Mouse (Mus musculus) retina, postnatal 1 day (tissue): Measurements from ENCODE around the gene 5330417C22Rik.
"Not testable (repeated sequence)": the region's sequence is repeated elsewhere in the genome, so short reads cannot be mapped to it uniquely, and the experiment has no call there.

ENCODE experiments used
- DNase-seq: peaks from one replicate; pipeline ENCODE4 v3.0.0-alpha.2; 2012

5330417C22Rik gene

DNA sequence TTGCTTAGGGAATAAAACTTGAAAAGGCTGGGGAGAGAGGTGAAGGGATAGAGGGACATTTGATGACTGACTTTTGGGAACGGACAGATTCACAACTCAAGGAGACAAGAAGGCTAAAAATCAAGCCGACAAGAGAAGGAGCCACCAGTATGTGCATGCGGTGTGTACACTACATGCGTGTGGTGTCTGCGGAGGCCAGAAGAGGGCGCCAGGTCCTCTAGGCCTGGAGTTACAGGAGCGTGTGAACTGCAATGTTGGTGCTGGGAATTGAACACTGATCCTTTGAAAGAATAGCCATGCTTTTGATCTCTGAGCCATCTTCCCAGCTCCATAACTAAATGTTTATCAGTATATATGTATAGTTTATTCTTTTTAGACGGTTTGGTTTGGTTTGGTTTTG, 7.8 kb downstream of the 5330417C22Rik start:
- DNase-seq: no peak

DNA sequence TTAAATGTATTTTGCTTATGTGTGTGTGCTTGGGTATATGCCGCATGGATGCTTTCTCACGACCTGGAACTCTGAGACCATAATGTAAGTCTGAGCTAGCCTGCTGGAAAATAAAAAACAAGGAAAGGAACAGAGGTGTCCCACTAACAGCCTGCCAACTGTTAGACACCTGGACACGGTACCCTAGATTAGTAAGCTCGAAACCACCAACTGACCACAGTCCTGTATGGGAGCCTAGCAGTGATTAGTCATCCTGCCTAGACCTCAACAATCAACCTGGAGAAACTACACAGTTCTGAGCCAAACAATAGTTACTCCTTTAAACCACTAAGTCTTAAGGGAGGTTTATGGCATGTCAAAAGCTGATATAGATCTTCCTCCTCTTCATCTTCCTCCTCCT, 12.9 kb downstream of the 5330417C22Rik start:
- no peak for DNase-seq

DNA sequence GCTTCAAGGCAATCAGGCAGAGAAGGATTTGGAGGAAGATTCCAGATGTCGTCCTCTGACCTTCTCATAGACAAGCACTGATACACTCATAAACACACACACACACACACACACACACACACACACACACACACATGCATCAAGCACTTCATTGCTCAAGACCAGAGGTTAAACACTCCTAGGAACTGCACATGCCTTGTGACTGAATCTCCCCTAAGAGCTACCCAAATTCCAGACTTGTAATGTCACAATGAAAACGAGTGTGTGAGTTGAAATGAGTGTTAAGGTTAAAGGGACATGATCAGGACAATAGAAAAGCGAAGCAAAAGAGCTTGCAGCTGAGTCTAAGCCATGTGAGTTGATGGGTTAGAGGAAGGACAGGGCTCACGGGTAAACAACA, 18.1 kb downstream of the 5330417C22Rik start:
- no peak for DNase-seq

DNA sequence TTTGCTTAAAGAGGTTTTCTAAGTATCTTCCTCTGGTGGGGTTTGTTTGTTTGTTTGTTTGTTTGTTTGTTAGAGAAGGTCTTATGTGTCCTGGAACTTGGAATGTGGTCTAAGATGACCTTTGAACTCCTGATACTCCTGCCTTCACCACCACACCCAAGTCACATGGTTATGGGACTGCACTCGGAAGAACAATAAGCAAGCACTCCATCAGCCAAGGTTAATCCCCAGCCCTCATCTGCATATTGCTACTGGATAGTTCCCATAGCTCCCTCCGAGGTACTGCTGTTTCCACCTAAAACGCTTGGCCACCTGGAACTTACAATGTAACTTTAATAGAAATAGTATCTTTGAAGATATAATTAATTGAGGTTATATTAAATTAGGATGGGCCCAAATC, 22.9 kb downstream of the 5330417C22Rik start:
- no peak for DNase-seq

DNA sequence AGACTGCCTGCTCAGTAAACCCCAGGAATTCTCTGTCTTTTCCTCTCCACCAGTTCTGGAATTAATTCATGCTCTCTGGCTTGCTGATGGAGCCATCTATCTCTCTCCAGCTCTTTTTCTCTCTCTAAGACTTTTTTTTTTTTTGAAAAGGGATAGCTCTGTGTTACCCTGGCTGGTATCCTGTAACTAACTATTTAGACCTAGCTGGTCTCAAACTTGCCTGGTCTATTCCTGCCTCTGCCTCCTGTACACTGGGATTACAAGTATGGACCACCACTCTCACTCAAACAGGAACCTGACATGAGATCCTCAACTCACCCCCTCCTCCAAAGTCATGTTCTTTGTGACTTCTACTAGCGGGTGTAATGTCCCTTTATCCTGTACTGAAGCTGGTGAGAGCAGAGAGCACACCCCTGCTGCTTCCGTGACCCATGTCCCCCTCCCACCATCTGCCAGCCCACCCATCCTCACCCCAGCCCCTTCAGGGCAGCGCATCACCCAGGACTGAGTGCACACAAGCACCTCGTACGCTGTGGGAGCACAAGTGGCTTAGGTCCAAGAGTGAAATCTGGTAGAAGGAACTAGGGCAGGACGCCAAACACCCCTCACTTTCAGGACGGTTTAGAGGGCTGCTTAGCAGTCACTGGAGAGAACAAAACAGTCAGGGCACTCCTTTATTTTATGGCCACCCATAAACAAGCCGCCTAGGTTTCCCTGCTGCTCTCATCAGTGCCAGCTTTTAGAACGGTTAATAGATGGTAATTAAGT, 25.4 kb downstream of the 5330417C22Rik start:
- peak; percentile 84 for DNase-seq

DNA sequence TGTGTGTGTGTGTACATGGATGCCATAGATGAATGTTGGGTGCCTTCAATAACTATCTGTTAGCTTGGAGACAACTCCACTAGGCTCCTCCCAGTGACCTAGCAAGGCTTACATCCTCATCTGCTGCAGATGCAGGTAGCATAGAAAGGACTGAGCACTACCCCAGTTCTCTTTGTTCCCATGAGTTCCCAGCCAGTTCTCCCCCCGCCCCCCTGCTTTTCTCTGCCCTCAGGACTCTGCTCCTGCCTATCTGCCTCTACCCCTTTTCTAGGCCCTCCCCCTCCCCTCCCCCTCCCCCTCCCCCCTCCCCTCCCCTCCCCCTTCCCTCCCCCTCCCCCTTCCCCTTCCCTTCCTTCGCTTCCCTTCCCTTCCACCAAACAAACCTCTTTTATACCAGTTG, 26.2 kb downstream of the 5330417C22Rik start:
- peak; percentile 41 for DNase-seq

DNA sequence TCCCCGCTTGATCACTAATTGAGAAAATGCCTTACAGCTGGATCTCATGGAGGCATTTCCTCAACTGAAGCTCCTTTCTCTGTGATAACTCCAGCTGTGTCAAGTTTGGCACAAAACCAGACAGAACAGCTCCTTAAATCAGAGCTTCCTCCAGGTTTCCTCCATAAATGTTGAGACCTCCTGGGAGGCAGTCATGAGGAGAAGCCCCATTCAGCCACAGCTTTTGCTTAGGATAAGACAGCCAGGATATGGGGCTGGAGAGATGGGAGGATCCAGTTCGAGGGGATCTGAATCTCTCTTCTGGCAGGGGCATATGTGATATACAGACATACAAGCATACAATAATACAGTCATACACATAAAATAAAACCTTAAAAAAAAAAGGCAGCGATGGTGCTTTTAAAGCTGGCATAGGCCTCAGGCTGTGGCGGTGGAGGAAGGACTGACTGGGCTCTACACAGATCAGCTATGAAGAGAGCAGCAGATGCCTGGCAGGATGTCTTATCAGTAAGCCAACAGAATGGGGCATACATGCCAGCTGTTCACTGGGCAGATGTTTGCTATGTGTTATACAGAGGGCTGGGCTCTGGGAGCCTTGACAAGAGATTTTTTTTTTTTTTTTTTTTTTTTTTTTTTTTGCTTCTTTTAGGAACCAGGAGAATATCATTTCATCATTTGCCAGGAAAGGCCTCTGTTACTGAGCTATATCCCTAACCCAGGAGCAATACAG, 27.4 kb downstream of the 5330417C22Rik start:
- DNase-seq: no peak

DNA sequence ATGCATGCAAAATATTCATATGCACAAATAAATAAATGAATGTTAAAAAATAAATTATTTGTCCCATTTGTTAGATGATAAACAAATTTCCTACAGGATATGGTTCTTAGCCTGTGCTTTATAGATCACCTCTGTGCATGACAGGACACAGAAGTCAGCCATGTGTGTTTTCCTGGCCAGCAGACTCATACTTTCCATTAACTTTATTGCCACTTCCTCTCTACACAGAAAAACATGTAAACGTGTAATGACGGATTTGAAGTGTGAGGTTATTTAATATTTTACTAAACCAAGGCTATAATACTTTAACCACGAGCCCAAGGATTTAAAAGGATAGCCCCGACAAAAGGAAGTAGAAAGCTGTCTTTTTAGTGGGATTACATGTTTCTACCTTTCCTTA, 32.4 kb downstream of the 5330417C22Rik start:
- no peak for DNase-seq

DNA sequence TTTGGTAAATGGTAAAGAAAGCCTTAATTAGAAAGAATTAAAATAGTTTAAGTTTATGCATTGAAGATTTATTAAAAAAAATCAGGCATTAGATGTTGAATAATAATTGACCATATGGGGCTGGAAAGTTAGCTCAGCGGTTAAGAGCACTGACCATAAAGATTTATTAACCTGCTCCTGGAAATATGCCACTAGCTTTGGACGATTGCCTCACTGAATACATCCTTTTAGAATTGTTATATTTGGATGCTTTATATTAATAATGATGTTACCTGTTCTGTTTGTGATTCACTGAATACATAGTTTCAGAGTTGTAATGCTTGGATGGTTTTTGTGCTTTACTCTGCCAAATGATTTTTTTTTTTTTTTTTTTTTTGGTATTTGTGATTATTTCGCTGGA, 34.9 kb downstream of the 5330417C22Rik start:
- not testable (repeated sequence) for DNase-seq

DNA sequence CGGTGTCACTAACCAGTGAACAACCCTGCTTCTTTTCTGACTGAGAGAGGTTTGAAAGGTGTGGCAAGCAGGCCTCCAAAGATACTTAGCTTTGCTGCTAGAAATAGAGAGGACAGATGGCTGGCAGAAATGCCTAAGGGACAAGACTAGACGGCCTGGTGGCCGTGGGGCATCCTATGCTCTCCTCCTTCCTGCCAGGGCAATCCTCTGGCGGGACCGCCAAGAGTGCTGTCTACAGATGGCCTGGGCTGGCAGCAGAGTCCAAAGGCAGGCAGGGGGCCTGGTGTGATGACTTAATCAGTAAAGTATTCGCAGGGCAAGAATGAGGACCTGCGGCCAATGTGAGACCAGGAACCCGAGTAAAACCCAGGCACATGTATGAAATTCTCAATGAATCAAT, 36.5 kb downstream of the 5330417C22Rik start:
- no peak for DNase-seq

DNA sequence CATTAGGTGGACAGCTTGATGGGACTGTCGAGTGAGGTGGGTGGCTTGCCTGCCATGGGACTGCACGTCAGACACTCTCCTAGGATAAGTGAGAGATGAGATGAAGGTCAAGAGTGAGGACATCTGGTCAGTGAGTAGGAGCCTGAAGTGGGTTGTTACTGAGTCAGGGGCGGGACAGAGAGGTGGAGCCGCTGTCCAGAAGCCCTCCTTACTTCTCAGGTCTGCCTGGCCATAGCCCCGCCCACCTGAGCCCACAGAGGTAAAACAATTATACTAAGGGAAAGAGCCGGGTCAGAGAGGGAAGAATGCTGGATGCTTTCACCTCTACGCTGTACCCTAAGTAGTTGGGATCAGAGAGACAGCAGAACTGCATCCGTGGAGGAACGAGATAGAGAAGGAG, 38.7 kb downstream of the 5330417C22Rik start:
- no peak for DNase-seq

DNA sequence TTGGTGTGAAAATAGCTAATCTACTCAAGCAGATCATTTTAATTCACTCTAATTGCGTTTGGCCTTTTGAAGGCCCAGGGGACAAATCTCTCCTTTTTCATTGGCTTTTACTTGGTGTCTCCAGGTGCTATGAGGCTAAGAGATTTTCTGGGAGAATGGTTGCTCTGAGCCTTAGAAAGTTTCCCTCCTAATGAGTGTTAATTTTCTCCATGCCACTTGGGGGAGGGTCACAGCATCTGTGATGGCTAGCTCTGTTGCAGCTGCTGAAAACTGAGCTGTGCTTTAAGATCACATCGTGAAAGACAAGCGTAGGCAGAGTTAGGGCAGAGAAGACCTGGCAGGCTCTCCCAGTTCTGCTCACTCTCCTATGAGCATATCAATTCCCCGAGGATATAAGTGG, 40.9 kb downstream of the 5330417C22Rik start:
- peak; percentile 56 for DNase-seq

DNA sequence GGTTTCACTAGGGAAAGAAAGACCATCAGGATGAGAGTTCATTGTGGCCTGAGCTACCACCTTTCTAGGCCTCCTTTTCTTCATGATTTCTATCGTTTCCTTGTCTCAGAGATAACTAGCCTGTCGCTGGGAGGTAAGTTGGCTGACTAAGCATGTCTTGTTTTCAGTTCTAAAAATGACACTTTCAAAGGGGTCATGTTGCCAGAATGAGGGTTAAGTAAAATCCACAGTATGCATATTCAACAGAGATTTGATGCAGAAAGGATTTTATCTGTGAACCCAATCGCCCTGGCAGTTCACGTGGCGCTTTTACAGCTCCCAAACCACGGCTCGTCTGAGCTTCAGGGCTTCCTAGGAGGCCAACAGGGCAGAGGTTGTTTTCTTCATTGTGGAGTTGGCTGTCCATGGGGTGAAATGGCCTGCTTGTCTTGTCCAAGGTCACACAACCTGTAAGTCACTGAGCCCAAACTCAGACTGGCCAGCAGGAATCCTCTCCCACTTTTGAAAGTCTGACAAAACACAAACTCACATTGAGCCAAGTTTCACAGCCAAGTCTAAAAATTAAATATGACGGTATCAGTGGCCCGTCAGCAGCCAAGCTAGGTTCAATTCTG, 41.4 kb downstream of the 5330417C22Rik start:
- no peak for DNase-seq

DNA sequence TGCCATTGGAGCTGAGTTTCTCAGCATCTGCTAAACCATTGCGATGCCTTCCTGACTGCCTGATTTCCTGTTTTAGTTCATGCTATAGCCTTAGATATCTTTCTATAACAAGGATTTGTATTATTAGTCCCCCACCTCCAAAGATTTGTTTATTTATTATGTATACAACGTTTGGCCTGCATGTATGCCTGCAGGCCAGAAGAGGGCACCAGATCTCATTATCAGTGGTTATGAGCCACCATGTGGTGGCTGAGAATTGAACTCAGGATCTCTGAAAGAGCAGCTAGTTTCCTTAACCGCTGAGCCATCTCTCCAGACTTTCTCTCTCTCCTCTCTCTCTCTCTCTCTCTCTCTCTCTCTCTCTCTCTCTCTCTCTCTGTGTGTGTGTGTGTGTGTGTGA, 46.4 kb downstream of the 5330417C22Rik start:
- no peak for DNase-seq

DNA sequence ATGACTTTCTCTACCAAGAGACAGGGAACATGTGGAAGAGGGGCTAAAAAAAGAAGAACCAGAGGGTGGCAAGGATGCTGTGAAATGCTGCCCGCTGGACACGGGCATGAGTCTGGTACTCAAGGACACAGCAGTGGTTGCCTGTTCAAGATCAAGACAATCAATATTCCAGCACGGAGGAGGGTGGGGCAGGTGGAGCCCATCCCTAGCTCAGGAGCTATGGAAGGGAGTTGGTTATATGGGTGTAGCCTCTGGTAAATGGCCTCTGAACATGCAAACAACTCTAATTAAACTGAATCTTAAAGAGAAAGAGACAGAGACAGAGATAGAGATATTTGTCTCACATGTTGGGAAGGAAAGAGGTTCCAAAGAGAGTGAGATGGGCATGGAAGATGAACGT, 51.6 kb downstream of the 5330417C22Rik start:
- DNase-seq: no peak

DNA sequence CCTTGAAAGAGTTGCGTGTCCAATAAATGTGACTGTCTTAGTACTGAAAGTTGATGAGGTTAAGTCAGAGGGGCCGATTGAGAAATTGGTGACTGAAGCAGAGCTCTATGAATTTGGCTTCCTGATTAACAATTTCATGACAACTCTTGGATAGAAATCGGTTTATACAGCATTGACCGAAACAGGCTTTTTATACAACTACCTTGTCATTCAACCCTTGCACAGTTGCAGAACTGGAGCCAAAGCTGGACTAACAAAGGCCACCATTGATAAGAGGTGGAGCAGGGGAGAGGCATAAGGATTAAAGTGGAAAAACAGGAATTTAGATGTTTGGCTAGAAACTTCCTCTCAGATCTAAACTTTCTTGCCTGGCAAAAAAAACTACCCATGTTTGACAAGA, 57.5 kb downstream of the 5330417C22Rik start:
- DNase-seq: no peak

DNA sequence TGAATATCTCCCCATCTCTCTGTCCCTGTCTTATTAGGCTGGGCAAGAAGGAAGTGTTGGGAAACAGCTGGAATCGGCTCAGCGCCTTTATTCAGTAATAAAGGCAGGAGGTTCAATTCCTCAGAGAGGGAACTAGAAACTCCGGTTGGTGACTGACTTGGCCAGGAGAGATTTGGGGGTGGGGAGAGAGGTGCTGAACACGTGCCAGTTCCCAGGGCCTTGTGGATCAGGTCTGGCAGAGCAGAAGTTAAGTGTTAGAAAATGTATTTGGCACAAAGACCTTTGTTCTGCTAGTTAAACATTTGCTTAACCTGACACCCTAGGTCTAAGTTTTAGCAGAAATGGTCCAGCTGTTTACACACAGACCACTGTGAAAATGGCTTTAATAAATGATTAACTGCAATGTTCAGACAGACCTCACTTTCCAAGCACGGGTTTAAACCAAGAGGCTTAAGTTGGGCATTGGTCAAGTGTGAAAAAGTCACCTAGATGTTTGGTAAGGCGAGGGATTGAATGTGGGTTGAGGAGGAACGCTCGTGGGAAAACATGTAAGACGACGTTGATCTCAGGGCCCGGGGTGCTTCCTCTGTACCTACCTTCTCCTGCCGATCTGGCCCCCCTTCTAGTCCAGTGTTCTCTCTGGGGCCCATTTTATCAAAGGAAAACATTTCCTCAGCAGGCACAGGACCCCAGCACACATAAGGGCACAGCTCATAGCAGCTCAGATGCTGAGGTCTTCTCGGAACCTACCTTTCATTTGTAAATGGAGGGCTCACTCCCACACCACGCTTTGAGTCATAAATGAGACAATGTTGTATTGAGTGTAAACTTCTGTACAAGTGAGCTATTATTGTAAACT, 59.3 kb downstream of the 5330417C22Rik start:
- DNase-seq: no peak

DNA sequence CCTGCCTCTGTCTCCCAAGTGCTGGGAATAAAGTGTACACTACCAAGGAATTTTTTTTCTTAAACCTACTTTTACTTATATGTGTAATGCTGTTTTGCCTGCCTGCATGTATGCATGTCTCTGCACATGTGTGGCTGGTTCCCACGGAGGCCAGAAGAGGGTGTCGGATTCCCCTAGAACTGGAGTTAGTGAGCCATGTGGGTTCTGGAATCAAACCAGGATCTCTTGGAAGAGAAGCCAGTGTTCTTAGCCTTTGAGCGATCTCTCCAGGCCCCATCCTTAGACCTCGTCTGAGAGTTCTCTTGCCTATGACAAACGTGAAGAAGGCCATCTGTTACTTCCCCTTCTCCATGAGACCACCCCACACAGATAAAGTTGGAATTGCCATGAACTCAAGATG, 60.8 kb downstream of the 5330417C22Rik start:
- DNase-seq: no peak

DNA sequence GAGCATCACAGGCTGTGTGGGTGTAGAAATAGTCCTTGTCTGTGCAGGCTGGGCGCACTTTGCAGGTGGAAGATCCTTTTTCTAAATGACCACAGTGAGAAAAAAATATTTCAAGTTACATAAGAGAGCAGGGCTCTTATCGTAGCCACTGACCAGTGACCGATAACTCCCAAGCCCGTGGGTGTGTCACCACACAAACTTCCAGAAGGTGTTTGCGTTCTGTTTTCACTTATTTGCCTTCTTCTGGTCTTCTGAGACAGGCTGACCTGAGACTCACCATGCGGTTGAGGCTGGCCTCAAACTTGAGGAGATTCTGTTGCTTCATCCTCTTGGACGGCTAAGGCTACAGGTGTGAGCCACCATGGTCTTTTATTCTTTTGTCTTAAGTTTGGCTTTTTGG, 61.4 kb downstream of the 5330417C22Rik start:
- DNase-seq: no peak

DNA sequence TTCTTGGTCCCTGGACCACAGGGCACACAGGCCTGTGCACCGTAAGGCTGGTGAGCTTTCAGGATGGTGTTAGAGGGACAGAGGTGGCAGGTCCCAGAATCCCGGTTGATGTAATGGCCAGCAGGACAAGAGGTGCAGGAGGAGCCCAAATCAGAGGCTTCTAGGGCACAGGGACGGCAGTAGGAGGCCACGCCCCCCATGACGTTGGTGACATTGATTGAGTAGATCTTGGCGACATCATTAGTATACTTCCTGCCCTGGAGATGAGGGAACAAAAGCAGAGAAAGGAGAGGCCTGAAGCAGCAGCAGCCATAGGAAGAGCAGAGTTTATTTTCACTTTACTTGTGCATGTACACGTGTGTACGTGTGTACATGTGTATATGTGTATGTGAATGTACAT, 68.6 kb downstream of the 5330417C22Rik start:
- no peak for DNase-seq

DNA sequence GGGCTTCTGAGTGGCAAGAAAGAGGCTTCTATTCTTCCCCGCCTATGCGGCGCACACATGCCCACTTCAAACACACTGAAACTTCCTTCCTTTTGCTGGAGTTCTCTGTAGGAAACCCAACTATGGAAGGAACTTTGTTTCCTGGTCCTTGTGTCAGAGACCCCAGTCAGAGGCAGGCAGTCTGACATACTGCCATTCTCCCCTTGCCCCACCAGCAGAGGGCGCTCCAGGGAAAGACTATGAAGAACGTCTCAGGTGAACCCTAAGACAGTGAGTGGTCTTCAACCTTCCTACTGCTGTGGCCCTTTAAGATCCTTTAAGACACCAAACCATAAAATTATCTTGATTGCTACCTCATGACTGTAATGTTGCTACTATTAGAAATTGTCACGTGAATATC, 69.9 kb downstream of the 5330417C22Rik start:
- peak; percentile 16 for DNase-seq

DNA sequence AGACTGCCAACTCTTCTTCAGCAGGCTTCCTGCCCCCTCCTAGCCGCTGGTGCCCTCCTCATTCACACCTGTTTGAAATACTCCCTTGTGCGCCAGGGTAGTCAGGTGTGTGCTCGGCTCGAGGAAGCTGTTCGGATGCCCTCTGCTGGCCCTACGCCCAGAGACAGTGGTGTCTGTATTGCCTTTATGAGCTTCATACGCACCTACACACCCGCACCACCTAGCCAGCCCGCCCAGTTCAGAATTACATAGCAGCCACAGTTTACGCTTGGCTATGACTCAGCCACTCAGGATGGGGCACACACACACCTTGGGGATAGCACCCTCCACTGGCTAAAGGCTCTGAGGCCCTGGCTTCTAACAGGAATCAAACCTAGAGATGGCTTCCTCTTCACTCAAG, 77.5 kb downstream of the 5330417C22Rik start:
- peak; percentile 22 for DNase-seq

DNA sequence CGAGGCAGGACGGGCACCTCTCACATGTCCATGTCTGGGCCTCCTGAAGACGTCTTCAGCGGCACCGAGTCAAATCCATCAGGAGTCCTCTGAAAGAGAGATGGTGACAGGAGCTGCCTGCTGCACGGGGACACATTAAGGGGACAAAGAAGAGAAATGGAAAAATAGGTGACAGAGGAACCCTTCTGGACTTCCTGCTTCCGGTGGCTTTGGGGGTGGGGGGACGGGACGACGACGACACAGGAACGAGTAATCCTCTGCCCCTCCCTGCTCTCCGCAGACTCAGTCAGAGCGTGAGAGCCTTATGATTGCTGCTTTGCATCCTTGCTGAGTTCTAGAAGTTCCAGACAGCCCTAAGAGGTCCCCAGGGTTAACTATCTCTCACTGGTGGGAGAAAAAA, 78.0 kb downstream of the 5330417C22Rik start:
- DNase-seq: no peak
